Mouse (Mus musculus) brain, embryonic 14.5 days (tissue): ENCODE results near the gene Selenom. TPM values are rescaled to one million over a fixed set of nuclear protein-coding genes. Genes with fewer than 3 reads are reported as not detected.

ENCODE experiments used
- DNase-seq: peaks from one replicate; pipeline ENCODE4 v3.0.0-alpha.2; 2011; ENCODE audit warnings: low read depth
- CTCF ChIP-seq: fragments of 200-500 bp; IDR thresholded peaks from 2 replicates; pipeline ENCODE4 v1.5.1; 2012; ENCODE audit warnings: inconsistent platforms, mild to moderate bottlenecking, moderate library complexity, borderline replicate concordance; ENCODE audit not compliant: insufficient read depth, insufficient read length; ENCODE audit errors: extremely low read depth
- POLR2A ChIP-seq: fragments of 200-500 bp; IDR thresholded peaks from 2 replicates; pipeline ENCODE4 v1.6.1; 2012; ENCODE audit warnings: mild to moderate bottlenecking, inconsistent platforms, borderline replicate concordance; ENCODE audit not compliant: poor library complexity, insufficient read depth, insufficient read length, severe bottlenecking; ENCODE audit errors: extremely low read depth
- polyA plus RNA-seq: library from polyadenylated mRNA; depleted of rRNA; stranded (reverse); fragments of >200 nt; gene quantifications from 2 replicates; pipeline ENCODE4 v1.2.3, GENCODE M21; 2012; rRNA removed

Selenom gene
- polyA plus RNA-seq: 57.4 and 65.9 TPM in 2 replicates

DNA sequence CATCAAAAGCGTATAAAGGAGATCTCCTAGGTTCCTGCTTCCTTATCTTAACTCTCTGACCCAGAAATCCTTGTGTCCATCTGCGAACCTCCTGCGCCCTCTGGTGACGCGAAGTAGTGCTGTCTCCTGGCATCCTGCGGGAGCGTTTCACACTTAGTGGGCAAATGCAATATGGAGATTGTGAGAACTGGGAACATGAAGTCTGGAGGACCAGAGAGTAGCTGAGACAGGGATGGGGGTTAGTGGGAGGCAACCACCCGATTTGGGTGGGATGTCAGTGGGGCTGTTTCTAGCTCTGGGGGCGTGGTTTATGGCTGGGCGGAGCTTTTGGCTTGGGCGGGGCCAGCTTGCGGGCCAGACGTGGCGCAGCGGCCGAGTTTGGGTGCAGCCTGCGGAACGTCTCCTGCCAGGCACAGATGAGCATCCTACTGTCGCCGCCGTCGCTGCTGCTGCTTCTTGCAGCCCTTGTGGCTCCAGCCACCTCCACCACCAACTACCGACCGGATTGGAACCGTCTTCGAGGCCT lies at the start of gene Selenom:
Selenom (plus strand) TSS at position 156 of the 526 bp plus-strand sequence.
- DNase-seq: peak; percentile 91
- TF ChIP-seq CTCF (peak; percentile 93), POLR2A (peak; percentile 32; the same call in 1 of the 2 replicates)

DNA sequence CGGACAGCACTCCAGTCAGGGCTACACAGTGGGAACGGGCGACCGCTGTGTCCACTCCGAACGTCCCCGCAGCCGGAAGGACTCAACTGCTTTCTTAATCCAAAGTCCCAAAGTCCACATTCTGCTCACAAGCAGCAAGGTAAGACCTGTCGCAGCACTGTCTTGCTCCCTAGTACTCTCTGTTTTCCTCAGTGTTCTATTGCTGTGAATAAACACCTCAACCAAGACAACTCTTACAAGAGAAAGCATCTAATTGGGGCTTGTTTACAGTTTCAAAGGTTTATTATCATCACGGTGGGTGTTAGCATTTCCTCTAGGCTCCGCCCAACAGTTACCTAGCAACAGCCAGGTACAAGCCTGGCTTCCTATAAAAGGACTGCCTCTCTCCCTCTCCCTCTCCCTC lies 43.0 kb upstream of the Selenom start:
- DNase-seq: no peak
- TF ChIP-seq CTCF (no peak), POLR2A (no peak)

DNA sequence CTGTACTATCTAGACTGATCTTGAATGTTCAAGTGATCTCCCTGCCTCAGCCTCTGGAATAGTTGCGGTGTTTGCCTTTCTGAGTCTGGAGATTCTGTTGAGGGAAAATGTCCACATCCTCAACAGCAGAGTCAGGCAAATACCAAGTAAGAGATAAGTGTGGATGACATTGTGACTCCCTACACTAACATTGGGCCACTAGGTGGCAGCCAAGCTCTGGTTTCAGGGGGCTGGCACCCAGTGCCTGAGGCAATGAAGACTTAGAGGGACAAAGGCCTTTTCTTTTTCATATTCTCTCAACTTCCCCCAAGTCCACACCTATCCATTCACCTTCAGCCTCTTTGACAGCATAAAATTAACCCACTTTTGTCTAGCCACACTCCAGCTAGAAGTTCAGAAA lies 42.0 kb upstream of the Selenom start:
- DNase-seq: peak; percentile 89
- peak; percentile 90 for TF ChIP-seq CTCF
- no peak for TF ChIP-seq POLR2A

DNA sequence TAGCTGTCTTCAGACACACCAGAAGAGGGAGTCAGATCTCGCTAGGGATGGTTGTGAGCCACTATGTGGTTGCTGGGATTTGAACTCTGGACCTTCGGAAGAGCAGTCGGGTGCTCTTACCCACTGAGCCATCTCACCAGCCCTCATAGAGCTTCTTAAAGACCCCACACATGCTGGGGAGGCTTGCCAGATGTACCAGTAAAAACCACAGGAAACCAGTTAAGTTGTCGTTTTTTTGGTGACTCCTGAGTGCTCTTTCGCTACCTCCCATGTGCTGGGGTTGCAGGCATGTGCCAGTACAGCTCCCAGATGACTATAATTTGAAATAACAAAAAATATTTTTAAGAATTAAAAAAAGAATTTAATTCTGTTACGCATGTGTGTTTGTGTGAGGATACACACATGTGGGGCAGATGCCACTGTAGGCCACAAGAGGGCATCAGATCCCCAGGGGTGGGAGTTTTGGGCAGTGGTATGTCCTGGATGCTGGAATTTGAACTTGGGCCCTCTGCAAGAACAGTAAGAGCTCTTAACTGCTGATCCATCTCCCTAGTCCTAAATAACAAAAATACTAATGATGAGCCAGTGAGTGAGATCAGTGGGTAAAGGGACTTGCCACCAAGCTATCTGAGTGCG lies 39.9 kb upstream of the Selenom start:
- no peak for DNase-seq
- TF ChIP-seq POLR2A: no peak
- peak; percentile 38; the same call in 1 of the 2 replicates for TF ChIP-seq CTCF

DNA sequence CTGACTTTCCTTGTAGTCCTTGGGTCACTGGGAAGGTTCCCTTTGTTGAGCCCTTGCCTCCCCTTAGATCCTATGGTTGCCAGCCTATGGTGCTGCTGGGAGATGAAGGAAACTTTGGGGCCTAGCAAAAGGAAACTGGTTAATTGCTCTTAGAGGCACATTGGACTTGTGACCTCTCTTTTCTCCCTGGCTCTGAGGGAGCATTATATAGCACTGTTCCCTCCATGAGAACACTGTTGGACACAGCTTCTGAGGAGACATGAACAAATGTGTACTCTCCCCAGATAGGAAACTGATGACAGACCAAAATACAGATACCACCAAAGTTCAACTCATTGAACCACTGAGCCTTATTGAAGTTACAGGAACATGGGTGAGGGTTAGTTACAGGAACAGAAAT lies 39.0 kb upstream of the Selenom start:
- no peak for DNase-seq
- TF ChIP-seq POLR2A: no peak

DNA sequence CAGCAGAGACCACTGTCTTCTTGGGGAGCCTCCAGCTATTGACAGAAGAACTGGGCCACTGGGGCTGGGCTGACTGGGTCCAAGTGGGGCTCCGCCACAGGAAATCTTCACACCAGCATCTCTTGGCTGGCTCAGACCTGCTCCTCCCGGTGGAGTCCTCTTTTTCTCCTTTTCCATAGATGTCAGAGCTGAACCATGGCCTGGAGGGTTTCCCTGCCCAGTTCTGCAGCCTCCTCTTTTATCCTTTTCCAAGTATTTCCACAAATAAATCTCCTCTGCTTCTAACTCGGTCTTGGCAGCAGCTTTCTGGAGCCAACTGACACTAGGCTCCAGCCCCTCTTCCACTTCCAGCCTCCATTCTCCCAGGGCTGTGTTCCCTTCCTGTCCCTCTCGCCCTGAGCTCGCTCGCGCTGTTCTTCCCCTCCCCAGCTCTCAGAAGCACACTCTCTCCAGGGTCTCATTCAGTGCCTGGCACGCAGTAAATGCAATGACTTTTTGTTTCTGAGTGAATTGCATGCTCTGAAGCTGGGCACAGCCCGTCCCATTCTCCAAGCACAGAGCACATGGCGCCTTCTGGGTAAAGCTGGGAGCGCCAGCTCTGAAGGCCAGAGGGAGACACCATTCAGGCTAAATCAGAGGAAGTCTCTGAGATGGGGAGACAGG lies 30.4 kb upstream of the Selenom start:
- TF ChIP-seq POLR2A: no peak
- no peak for TF ChIP-seq CTCF
- DNase-seq: peak; percentile 54

DNA sequence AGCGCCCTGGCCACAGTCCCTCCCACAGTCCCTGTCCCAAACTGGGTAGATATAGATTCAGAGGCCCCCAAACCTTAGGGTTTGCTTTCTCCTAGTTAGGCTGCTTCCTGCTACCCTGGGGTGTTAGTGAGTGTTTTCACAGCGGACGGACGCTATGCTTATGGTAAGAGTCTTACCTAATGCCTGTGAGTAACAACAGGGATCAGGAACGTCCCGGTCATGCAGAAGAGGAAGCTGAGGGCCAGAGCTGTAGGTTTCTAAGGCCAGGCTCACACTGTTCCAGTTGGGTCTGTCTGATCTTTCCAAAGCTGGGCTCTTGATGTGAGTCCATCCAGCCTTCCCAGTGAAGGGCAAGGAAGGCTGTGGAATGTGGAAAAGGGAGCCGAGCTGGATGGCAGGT lies 28.1 kb upstream of the Selenom start:
- DNase-seq: no peak
- no peak for TF ChIP-seq CTCF
- no peak for TF ChIP-seq POLR2A

DNA sequence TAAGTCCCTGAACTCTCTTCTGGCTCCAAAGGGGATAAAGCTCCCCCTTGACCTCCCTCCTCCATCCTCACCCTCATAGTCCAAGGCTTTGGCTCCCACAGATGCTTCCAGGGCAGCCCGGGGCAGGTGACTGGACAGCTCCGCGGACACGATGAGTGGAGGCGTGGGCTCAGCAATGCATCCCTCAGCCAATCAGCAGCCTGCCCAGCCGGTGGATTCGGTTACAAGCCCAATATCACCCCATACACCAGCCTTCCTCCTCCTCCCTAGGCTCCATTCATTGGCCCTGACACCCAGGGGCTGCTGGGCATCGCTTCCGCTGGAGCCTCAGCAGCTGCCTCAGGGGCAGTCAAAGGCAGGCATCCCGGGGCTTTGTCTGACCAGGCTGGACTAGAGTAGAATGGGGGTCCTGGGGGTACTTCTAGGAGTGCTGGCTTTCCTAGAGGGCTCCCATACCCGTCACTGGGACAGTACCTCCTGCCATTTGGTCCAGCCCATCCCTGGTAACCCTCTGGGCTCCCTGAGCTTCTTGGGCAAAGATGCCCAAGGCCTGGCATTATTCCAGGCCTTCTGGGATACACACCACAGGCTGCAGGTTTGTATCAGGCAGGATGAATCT lies 26.4 kb upstream of the Selenom start, which contains the start of gene Pla2g3:
Pla2g3 (plus strand) TSS at position 333 of the 619 bp plus-strand sequence.
- TF ChIP-seq POLR2A (no peak), CTCF (no peak)
- no peak for DNase-seq

DNA sequence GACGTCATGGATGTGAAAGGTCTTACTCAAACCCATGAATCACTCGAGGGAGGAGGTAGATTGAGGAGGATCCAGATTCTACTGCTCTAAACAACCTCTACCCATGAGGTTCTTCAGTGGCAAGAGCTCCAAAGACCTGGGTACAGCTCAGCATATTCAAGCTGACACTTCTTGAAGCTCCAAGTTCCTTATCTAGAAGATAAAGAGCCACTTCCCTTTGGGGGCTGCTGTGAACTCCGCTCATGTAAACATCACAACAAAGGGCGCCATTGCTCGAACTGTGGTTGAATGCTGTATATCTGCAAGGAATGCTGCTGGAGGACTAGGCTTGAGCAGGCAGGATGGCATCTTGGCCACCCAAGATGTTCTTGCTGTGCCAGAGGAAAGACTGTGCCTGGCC lies 25.4 kb upstream of the Selenom start:
- no peak for TF ChIP-seq CTCF
- no peak for TF ChIP-seq POLR2A

DNA sequence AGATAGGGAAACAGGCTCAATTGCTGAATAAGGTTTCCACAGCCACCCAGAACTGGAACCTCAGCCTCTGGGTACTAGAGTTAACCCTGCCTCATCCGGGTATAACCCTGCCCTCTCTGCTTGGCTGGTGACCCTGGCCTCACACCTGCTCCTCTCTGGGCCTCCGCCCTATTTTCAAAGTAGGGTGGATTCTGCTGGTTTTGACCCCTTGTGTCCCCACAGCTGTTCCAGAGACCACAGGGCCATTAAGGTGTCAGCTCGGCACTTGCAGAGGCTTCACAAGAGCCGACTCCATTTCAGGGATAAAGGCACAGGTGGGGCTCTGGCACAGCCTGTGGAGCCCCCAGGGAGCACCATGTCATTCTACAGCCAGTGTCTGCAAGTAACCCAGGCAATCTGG lies 21.7 kb upstream of the Selenom start:
- no peak for DNase-seq
- no peak for TF ChIP-seq POLR2A
- TF ChIP-seq CTCF: no peak

More for the DNA sequence above, 25.4 kb upstream of the Selenom start:
- no peak for DNase-seq

DNA sequence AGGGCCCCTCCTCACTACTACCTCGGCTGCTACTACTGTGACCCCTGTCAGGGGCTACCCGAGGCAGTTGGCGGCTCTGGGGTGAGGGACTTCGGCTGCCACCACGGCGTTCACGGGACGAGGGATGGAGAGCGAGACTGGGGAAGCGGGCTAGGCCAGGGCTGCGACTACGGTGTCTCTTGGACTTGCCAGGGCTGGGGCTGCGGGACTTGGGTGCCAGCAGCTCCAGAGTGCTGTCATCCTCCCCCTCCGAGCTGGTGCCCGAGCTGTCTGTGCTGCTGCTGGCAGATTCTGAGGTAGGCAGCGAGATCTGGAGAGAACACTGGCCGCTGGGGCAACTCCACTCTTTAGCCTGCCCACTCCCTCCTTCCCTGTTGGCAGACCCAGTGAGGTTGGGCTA lies 19.6 kb upstream of the Selenom start:
- TF ChIP-seq POLR2A (no peak), CTCF (no peak)
- DNase-seq: no peak
